Mouse (Mus musculus) cerebellum, adult 8-10 months (tissue): ENCODE data around the gene Trmt2a.

Experiments used
- DNase-seq: peaks from one replicate; pipeline ENCODE4 v3.0.0; 2022

Gene Trmt2a

GRCm38 (mm10) chr16:18233451-18233850 lies 15.0 kb upstream of the Trmt2a start:
- no peak for DNase-seq

GRCm38 (mm10) chr16:18233919-18234670 lies 14.4 kb upstream of the Trmt2a start:
- DNase-seq = no peak

GRCm38 (mm10) chr16:18234671-18235388 lies 13.6 kb upstream of the Trmt2a start, which contains the start of gene Zdhhc8:
Zdhhc8 (minus strand) TSS chr16:18235136.
- DNase-seq = peak; percentile 71

- DNase-seq = peak; percentile 64
Observed at GRCm38 (mm10) chr16:18235389-18236065, 13.0 kb upstream of the Trmt2a start.

DNA sequence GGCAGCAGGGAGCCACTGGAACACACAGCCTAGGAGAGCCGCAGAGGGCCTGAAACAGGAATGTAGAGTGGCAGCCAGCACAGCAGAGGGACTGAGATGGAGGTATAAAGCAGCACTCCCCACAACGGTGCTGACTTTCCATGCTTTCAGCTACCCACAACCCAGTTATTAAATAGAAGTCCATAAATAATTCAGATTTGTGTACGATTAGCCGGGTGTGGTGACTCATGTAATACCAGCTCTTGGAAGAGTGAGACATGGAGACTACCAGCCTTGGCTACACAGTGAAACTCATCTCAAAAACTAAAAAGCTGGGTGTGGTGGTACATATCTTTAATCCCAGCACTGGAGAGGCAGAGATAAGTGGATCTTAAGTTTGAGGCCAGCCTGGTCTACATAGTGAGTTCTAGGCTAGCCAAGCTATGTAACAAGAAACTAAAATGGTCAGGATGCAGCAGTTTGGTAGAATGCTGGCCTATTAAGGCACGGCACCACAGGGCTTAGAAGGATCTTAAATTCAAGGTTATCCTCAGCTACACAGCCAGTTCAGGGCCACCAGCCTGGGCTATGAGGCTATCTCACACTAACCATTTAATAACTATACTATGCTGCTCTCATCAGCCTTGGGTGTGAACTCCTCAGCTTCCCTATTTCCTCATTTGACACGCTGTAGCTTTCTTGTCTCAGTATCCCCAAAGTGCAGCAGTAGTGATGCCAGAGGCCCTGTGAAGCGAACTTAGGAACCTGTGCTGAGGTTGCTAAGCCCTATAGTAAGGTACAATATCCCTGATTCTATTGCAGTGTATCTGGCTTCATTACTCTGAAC lies 11.6 kb upstream of the Trmt2a start:
- no peak for DNase-seq

GRCm38 (mm10) chr16:18241581-18241980 lies 6.9 kb upstream of the Trmt2a start:
- DNase-seq = no peak

DNA sequence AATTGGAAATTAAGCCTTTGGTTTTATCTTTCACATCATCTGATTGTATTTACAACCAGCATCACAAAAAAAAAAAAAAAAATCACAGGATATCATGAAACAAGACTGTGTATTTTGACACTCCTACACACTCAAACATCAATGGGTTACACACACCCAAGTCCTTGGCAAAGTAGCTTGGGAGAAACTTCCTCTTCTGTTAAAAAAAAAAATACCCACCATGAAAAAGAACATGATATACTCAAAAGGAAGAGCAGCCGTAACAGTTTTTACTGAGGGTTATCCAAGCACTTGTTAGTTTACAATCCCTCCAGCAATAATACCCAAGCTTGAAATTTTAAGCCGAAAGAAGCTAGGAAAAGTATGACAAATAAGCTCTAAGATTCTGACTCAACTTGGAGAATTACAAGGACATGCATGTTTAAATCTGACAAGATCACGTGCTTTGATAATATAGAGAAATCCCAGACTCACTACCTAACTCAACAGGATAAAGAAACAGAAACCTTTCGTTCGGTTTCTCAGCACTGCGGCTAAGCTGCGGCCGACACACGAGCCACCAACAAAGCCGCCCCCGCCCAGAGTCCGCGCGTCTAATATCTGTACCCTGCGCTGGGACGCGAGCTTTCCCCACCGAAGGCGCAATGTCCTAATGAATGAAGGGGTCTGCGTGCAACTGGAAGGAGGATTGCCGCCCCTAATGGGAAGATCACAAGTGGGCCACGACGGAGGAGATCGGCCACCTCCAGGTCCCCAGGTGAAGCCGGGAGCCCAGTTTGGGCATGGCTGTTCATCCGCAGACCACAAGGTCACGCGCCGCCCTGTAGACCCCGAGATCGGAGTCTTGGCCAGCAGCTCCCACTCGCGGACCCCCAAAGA lies 719 bp upstream of the Trmt2a start:
- no peak for DNase-seq

GRCm38 (mm10) chr16:18249364-18249967 lies 987 bp downstream of the Trmt2a start:
- DNase-seq = peak; percentile 60

DNA sequence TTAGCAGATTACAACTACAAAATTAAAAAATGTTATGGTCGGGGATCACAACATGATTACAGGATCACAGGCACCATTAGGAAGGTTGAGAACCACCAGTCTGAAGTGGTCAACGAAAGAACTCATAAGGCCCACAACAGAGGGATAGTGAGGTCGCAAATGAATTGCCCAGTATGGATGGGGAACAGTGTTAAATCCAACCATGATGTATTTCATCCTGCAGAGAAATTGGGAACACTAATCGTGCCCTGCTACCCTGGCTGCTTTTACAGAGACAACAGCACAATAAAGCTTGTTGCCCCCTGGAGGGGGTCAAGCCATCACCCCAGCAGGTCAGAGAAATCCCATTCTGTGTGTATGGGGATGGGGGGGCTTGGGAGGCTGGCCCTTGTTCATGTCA lies 1.8 kb downstream of the Trmt2a start:
- DNase-seq = no peak

DNA sequence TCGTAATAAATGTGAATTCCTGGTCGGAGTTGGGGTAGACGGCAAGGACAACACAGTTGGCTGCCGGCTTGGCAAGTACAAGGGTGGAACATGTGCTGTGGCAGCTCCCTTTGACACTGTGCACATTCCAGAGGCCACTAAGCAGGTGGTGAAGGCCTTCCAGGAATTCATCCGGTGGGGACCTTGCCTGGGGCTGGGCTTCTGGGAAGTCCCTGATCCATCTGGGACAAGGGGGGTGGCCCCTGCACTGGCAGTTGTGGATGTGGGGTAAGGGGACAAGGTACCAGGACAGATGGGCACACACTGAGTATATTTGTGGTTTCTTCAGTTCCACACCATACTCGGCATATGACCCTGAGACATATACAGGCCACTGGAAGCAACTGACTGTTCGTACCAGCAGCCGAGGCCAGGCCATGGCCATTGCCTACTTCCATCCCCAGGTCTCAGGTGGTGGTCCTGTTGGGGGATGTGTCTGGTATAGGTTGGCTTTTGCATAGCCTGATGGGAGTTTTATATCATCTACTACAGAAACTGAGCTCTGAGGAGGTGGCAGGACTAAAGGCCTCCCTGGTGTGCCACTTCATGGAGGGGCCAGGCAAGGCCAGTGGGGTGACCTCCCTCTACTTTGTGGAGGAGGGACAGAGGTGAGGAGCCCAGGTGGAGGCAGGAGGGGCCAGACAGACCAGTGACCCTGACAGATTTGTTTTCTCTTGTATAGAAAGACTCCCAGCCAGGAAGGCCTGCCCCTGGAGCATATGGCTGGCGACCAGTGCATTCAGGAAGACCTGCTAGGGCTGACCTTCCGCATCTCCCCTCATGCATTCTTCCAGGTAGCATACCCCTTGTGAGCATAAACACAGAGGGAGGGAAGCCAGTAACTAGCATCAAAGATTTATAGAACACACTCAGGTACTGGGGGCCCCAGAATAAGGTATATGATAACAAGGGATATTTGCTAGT lies 2.6 kb downstream of the Trmt2a start:
- DNase-seq = no peak

- no peak for DNase-seq
Observed at GRCm38 (mm10) chr16:18252736-18253135, 4.3 kb downstream of the Trmt2a start.

DNA sequence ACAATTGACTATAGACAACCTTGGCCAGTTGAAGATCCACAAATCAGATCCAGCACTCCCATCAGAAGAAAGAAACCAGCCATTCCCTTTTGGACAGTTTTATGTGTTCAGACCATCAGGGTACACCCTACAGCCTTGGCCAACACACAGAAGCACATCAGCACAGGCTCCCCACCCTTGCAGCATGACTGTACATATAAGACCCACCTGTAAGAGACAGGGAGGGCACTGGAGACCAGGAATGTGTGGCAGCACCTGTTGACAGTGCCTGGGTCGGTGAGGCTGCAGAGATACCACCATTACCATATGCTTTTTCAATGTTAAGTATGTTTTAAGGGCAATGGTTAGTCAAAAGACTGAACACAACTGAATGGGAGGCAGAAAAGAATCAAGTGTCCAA lies 5.4 kb downstream of the Trmt2a start:
- DNase-seq = no peak

DNA sequence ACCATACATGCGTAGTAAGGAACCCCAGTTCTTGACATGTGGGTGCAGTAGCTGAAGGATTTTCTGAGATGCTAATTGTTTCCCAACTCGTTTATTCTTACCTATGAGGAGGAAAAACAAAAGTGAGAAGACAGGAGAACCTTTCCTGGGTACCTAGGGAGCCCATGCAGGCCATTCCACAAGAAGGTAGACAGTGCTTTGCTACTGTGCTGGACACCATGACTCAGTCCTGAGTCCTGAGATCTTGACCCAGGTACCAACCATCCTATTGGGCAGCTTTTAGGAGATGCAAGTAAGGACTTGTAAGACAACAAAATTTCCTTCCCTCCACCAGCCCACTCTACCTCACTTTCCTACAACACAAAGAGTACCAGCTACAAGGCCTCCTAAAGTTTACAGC lies 9.7 kb downstream of the Trmt2a start, which contains the start of gene Gm49776:
Gene Gm49776, minus strand, starts transcription at position 101 of the 400 bp plus-strand sequence.
- no peak for DNase-seq

GRCm38 (mm10) chr16:18265024-18265423 lies 16.5 kb downstream of the Trmt2a start:
- no peak for DNase-seq

GRCm38 (mm10) chr16:18268182-18268581 lies 19.7 kb downstream of the Trmt2a start:
- no peak for DNase-seq

DNA sequence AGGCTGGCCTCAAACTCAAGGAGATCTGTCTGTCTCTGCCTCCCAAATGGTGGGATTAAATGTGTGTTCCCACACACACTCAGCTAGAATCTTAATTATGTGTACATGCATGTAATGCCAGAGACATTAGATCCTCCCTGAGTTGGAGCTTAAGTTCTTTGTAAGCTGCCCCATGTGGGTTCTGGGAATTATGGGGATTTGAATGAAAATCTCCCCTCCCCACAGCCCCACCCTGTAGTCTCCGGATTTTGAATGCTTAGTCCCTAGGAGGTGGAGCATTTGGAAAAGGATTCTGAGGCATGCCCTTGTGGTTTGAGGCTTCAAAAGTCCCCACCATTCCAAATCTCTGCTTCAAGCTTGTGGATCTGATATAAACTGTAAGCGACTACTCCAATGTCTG lies 26.7 kb downstream of the Trmt2a start:
- no peak for DNase-seq

- DNase-seq = peak; percentile 19
Observed at GRCm38 (mm10) chr16:18288166-18288565, 39.7 kb downstream of the Trmt2a start.

DNA sequence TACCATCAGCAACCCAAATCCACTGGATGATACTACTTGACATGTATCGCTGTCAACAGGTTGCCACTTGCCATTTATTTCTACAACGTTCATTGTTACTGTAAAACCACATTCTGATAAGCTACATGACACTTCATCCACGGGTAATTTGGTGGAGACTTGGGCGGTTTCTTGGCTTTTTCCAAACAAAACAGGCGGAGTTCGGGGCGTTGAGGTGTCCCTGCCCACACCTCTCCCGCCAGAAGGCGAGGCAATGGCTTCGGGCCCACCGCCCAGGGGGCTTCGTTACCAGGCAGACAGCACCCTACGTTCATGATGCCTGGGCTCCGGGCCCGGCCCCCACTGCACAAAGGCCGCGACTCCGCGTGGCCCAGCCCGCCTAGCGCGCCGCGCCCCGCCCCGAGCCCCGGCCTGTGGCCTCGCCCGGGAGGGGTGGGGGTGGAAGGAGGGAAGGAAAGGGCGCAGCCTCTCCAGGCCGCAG lies 40.1 kb downstream of the Trmt2a start:
- DNase-seq = no peak

GRCm38 (mm10) chr16:18289067-18289588 lies 40.6 kb downstream of the Trmt2a start, which contains the start of gene Dgcr8:
Dgcr8 (minus strand) TSS chr16:18289246.
- peak; percentile 98 for DNase-seq
